Mouse (Mus musculus) heart, postnatal 0 days (tissue): Measurements from ENCODE around the gene Ece1.

ENCODE experiments used
- CTCF ChIP-seq: IDR thresholded peaks from 2 replicates; pipeline ENCODE4 v1.5.1; 2016; ENCODE audit warnings: antibody characterized with exemption, control low read depth, low read depth
- EP300 ChIP-seq: IDR thresholded peaks from 2 replicates; pipeline ENCODE4 v1.6.1; 2016; ENCODE audit warnings: antibody characterized with exemption, low read depth

- TF ChIP-seq CTCF: no peak
- TF ChIP-seq EP300: no peak
These were observed 56.5 kb downstream of the Ece1 start for GRCm38 (mm10) chr4:137918559-137918958.
